17 mouse cellular contexts compared by ENCODE assay signal in the genomic region with DNA sequence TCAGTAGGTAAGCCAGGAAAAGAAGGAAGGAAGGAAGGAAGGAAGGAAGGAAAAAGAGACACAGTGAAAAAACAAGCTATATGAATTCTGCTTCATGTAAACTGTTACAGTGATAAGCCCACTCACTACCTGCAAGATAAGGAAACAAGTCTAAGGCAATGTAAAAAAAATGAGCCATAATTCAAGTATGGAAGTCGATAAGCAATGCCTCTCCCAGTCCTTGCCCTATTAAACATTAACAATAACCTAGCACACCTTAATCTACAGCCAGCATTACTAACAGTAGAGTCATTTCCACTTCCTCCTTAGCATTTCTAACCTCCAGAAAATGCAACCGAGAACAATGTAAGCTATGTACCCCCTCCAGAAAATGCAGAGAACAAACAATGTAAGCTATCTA. TPM values are rescaled to one million over a fixed set of nuclear protein-coding genes. Genes with fewer than 3 reads are reported as not detected.
DNase-seq lines count a peak whose midpoint lies in the region; ATAC-seq and TF ChIP-seq lines count a peak whose summit lies in the region.
"Had no signal": no experiment of that assay in that cellular context is flagged by ENCODE, and none has a peak within 500 bp of the region (broad histone marks: within the 10 kb centered on the region; RNA-seq: fewer than 3 reads in every experiment).

No protein-coding gene starts in this region.

- TF ChIP-seq EP300 in liver, postnatal 0 days (IDR thresholded peaks at IDR 0.05; ENCODE audit: low read depth), result peak; percentile 56
- no peak for TF ChIP-seq EP300 in stomach, postnatal 0 days (optimal IDR thresholded peaks at IDR 0.05)

- H3K4me3 ChIP-seq in liver, embryonic 11.5 days (ENCODE audit: low read depth, low read length), result no peak overlapping the region
- H3K4me3 ChIP-seq in intestine, embryonic 16.5 days (ENCODE audit: low read length), result no peak overlapping the region; the same call in 1 of the 2 replicates
- H3K4me3 ChIP-seq in liver, postnatal 0 days (ENCODE audit: low read depth, low read length), result no peak overlapping the region
- H3K4me3 ChIP-seq in stomach, postnatal 0 days (ENCODE audit: low read depth, low read length), result no peak overlapping the region
- H3K4me3 ChIP-seq: heart, embryonic 10.5 days; limb, embryonic 13.5 days; lung, embryonic 15.5 days; myocyte had no signal

- 0 out of 2 replicates have a peak overlapping the region, but pooled peaks have one; percentile 27 for H3K27ac ChIP-seq in liver, embryonic 11.5 days (ENCODE audit: low read depth, low read length)
- H3K27ac ChIP-seq in intestine, embryonic 16.5 days (ENCODE audit: low read length), result peak overlapping the region; percentile 88
- peak overlapping the region; percentile 31; the same call in 1 of the 2 replicates for H3K27ac ChIP-seq in liver, postnatal 0 days (ENCODE audit: low read depth)
- H3K27ac ChIP-seq in stomach, postnatal 0 days (replicated peaks), result peak overlapping the region; percentile 46
- H3K27ac ChIP-seq: heart, embryonic 10.5 days; limb, embryonic 13.5 days; lung, embryonic 15.5 days had no signal

- ATAC-seq in liver, embryonic 11.5 days (replicated peaks; ENCODE audit: low FRiP score), result peak; percentile 45; the same call in 1 of the 2 replicates
- ATAC-seq in intestine, embryonic 16.5 days, result peak; percentile 92
- ATAC-seq in liver, postnatal 0 days, result no peak
- ATAC-seq in stomach, postnatal 0 days (ENCODE audit: low FRiP score, low TSS enrichment), result peak; percentile 89

- no peak overlapping the region for H3K9ac ChIP-seq in liver, embryonic 11.5 days (ENCODE audit: low read depth, low read length)
- no peak overlapping the region for H3K9ac ChIP-seq in intestine, embryonic 16.5 days (ENCODE audit: low read depth, low read length)
- no peak overlapping the region for H3K9ac ChIP-seq in liver, postnatal 0 days (replicated peaks)
- no peak overlapping the region for H3K9ac ChIP-seq in stomach, postnatal 0 days (ENCODE audit: low read length)
- H3K9ac ChIP-seq: limb, embryonic 13.5 days; lung, embryonic 15.5 days had no signal

- WGBS in liver, embryonic 11.5 days, result 47% methylated on average over 2 of the region's 2 CpGs
- WGBS in intestine, embryonic 16.5 days, result 50% methylated on average over 2 of the region's 2 CpGs
- 36% methylated on average over 2 of the region's 2 CpGs for WGBS in liver, postnatal 0 days (ENCODE audit: insufficient replicate concordance)
- 43% methylated on average over 2 of the region's 2 CpGs for WGBS in stomach, postnatal 0 days

- H3K4me1 ChIP-seq in liver, embryonic 11.5 days (replicated peaks; ENCODE audit: control insufficient read depth, insufficient read depth, low read length), result peaks cover 30% of the 10 kb centered on the region
- peaks cover 15% of the 10 kb centered on the region for H3K4me1 ChIP-seq in intestine, embryonic 16.5 days (ENCODE audit: control insufficient read depth, insufficient read depth, low read length)
- peaks cover 20% of the 10 kb centered on the region for H3K4me1 ChIP-seq in liver, postnatal 0 days (ENCODE audit: insufficient read depth)
- no peaks in the 10 kb centered on the region for H3K4me1 ChIP-seq in stomach, postnatal 0 days (replicated peaks; ENCODE audit: control insufficient read depth, insufficient read depth)

- H3K36me3 ChIP-seq in liver, embryonic 11.5 days (ENCODE audit: control insufficient read depth, insufficient read depth, low read length), result peaks cover 29% of the 10 kb centered on the region
- peaks cover 24% of the 10 kb centered on the region for H3K36me3 ChIP-seq in intestine, embryonic 16.5 days (ENCODE audit: control insufficient read depth, insufficient read depth, low read length)
- peaks cover 51% of the 10 kb centered on the region for H3K36me3 ChIP-seq in liver, postnatal 0 days (replicated peaks; ENCODE audit: insufficient read depth, low read length)
- H3K36me3 ChIP-seq in stomach, postnatal 0 days (ENCODE audit: control insufficient read depth, insufficient read depth, low read length), result peaks cover 17% of the 10 kb centered on the region

- no peaks in the 10 kb centered on the region for H3K27me3 ChIP-seq in liver, embryonic 11.5 days (replicated peaks; ENCODE audit: control insufficient read depth, insufficient read depth, low read length)
- H3K27me3 ChIP-seq in intestine, embryonic 16.5 days (replicated peaks; ENCODE audit: control insufficient read depth, insufficient read depth, low read length), result no peaks in the 10 kb centered on the region
- H3K27me3 ChIP-seq in liver, postnatal 0 days (ENCODE audit: insufficient read depth, low read length), result no peaks in the 10 kb centered on the region
- no peaks in the 10 kb centered on the region for H3K27me3 ChIP-seq in stomach, postnatal 0 days (ENCODE audit: control insufficient read depth, insufficient read depth, low read length)
- H3K27me3 ChIP-seq: limb, embryonic 13.5 days; lung, embryonic 15.5 days had no signal

- DNase-seq in liver, embryonic 11.5 days (ENCODE audit: low spot score), result no peak
- no peak for DNase-seq in liver
- DNase-seq in liver, postnatal 0 days, result no peak
- no peak for DNase-seq in stomach, postnatal 0 days (ENCODE audit: low spot score)
- no peak for DNase-seq in cerebellum, adult 9-11 months
- DNase-seq in cerebellum, postnatal 25 days, result no peak
- DNase-seq: adrenal gland, adult 8-10 months; cerebellum, postnatal 36 days; midbrain, embryonic 14.5 days had no signal

- H3K9me3 ChIP-seq in liver, embryonic 11.5 days (ENCODE audit: control insufficient read depth, low read length), result no peaks in the 10 kb centered on the region
- H3K9me3 ChIP-seq in intestine, embryonic 16.5 days (ENCODE audit: control insufficient read depth, low read length), result no peaks in the 10 kb centered on the region
- H3K9me3 ChIP-seq in liver, postnatal 0 days (ENCODE audit: low read length), result no peaks in the 10 kb centered on the region
- H3K9me3 ChIP-seq in stomach, postnatal 0 days (ENCODE audit: control insufficient read depth, low read length), result no peaks in the 10 kb centered on the region
- H3K9me3 ChIP-seq: heart, embryonic 10.5 days; limb, embryonic 13.5 days; lung, embryonic 15.5 days had no signal

- TF ChIP-seq CTCF in liver, postnatal 0 days (IDR thresholded peaks at IDR 0.05; ENCODE audit: low read depth), result no peak
- no peak for TF ChIP-seq CTCF in stomach, postnatal 0 days (IDR thresholded peaks at IDR 0.05; ENCODE audit: low read depth)

- H3K4me2 ChIP-seq in liver, embryonic 11.5 days, result peak overlapping the region; percentile 27
- H3K4me2 ChIP-seq in intestine, embryonic 16.5 days (ENCODE audit: low read depth, low read length), result peak overlapping the region; percentile 44
- H3K4me2 ChIP-seq in liver, postnatal 0 days (ENCODE audit: low read depth, low read length), result no peak overlapping the region; the same call in 1 of the 2 replicates
- no peak overlapping the region for H3K4me2 ChIP-seq in stomach, postnatal 0 days (replicated peaks; ENCODE audit: low read depth)
- H3K4me2 ChIP-seq: limb, embryonic 13.5 days; lung, embryonic 15.5 days had no signal

RNA-seq across cellular contexts. Expression of a gene that starts 9.1 kb away (rescaled TPM):
- polyA plus RNA-seq in liver, embryonic 11.5 days (2014; fragmentation: Nextera tagmentation; extraction: Ambion mirVana), result 952 and 969 TPM in 2 replicates
- polyA plus RNA-seq in intestine, embryonic 16.5 days (2015; fragmentation: Nextera tagmentation; extraction: Ambion mirVana), result 420 and 457 TPM in 2 replicates
- 170 and 207 TPM in 2 replicates for polyA plus RNA-seq in liver, postnatal 0 days (2015; fragmentation: Nextera tagmentation; extraction: Ambion mirVana)
- 330 and 339 TPM in 2 replicates for polyA plus RNA-seq in stomach, postnatal 0 days (2015; fragmentation: Nextera tagmentation; extraction: Ambion mirVana)

RNA-seq across cellular contexts. Expression of a gene that starts 30.1 kb away (rescaled TPM):
- polyA plus RNA-seq in liver, embryonic 11.5 days (2014; fragmentation: Nextera tagmentation; extraction: Ambion mirVana), result not detected in 2 replicates
- polyA plus RNA-seq in intestine, embryonic 16.5 days (2015; fragmentation: Nextera tagmentation; extraction: Ambion mirVana), result 0.28 and 0.60 TPM in 2 replicates
- polyA plus RNA-seq in liver, postnatal 0 days (2015; fragmentation: Nextera tagmentation; extraction: Ambion mirVana), result not detected in 2 replicates
- polyA plus RNA-seq in stomach, postnatal 0 days (2015; fragmentation: Nextera tagmentation; extraction: Ambion mirVana), result 0.07 TPM in 1 of 2 replicates, not detected in the other
- polyA plus RNA-seq: C2C12; heart, embryonic 10.5 days; heart, postnatal 0 days; lung, embryonic 15.5 days; spleen, adult 2 months had no signal

RNA-seq across cellular contexts. Expression of a gene that starts 35.0 kb away (rescaled TPM):
- polyA plus RNA-seq in liver, embryonic 11.5 days (2014; fragmentation: Nextera tagmentation; extraction: Ambion mirVana), result 138 and 140 TPM in 2 replicates
- polyA plus RNA-seq in intestine, embryonic 16.5 days (2015; fragmentation: Nextera tagmentation; extraction: Ambion mirVana), result 69.6 and 73.9 TPM in 2 replicates
- 24.7 and 28.4 TPM in 2 replicates for polyA plus RNA-seq in liver, postnatal 0 days (2015; fragmentation: Nextera tagmentation; extraction: Ambion mirVana)
- polyA plus RNA-seq in stomach, postnatal 0 days (2015; fragmentation: Nextera tagmentation; extraction: Ambion mirVana), result 42.0 and 44.7 TPM in 2 replicates

RNA-seq across cellular contexts. Expression of a gene that starts 52.6 kb away (rescaled TPM):
- 20.8 and 21.6 TPM in 2 replicates for polyA plus RNA-seq in liver, embryonic 11.5 days (2014; fragmentation: Nextera tagmentation; extraction: Ambion mirVana)
- 22.4 and 23.9 TPM in 2 replicates for polyA plus RNA-seq in intestine, embryonic 16.5 days (2015; fragmentation: Nextera tagmentation; extraction: Ambion mirVana)
- polyA plus RNA-seq in liver, postnatal 0 days (2015; fragmentation: Nextera tagmentation; extraction: Ambion mirVana), result 11.8 and 12.1 TPM in 2 replicates
- 17.0 and 19.7 TPM in 2 replicates for polyA plus RNA-seq in stomach, postnatal 0 days (2015; fragmentation: Nextera tagmentation; extraction: Ambion mirVana)

RNA-seq across cellular contexts. Expression of a gene that starts 52.8 kb away (rescaled TPM):
- 30.7 and 33.3 TPM in 2 replicates for polyA plus RNA-seq in liver, embryonic 11.5 days (2014; fragmentation: Nextera tagmentation; extraction: Ambion mirVana)
- 26.3 and 27.3 TPM in 2 replicates for polyA plus RNA-seq in intestine, embryonic 16.5 days (2015; fragmentation: Nextera tagmentation; extraction: Ambion mirVana)
- 26.6 and 27.8 TPM in 2 replicates for polyA plus RNA-seq in liver, postnatal 0 days (2015; fragmentation: Nextera tagmentation; extraction: Ambion mirVana)
- polyA plus RNA-seq in stomach, postnatal 0 days (2015; fragmentation: Nextera tagmentation; extraction: Ambion mirVana), result 15.6 and 16.9 TPM in 2 replicates

Comparison
In these comparisons a context has a peak if more than half of its experiments do, and no peak if none do; other contexts are left out.
1. H3K4me2 ChIP-seq: peak in liver, embryonic 11.5 days (single experiment) and intestine, embryonic 16.5 days (single experiment); none in liver, postnatal 0 days (single experiment) and stomach, postnatal 0 days (single experiment).
2. H3K27ac ChIP-seq: peak in every context shown above with its lines; median percentile 88 in intestine, embryonic 16.5 days; 46 in stomach, postnatal 0 days; 31 in liver, postnatal 0 days; 27 in liver, embryonic 11.5 days.